Mouse (Mus musculus) lung, postnatal 10 days (tissue): Measurements from ENCODE around the gene Ppm1n.
A peak's percentile ranks its signal among the peaks of the same experiment; 100 is the strongest.
"Not testable (repeated sequence)": the region's sequence is repeated elsewhere in the genome, so short reads cannot be mapped to it uniquely, and the experiment has no call there.

Experiments
- DNase-seq: peaks from one replicate; pipeline ENCODE4 v3.0.0; 2021

The Ppm1n gene

DNA sequence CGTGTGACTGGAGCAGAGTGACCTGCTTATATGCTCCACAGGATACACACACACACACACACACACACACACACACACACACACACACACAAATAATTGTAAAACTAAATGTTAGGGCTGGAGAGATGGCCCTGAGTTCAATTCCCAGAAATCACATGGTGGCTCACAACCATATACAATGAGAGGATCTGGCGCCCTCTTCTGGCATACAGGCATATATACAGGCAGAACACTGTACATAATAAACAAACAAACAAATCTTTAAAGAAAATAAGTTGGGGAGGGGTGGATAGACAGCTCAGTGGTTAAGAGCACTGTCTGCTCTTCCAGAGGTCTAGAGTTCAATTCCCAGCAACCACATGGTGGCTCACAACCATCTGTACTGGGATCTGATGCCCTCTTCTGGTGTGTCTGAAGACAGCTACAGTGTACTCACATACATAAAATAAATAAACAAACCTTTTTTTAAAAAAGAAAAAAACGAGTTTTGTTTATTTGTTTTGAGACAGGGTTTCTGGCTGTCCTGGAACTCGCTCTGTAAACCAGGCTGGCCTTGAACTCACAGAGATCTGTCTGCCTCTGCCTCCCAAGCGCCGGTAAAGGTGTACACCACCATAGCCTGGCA lies 1.9 kb upstream of the Ppm1n start:
- not testable (repeated sequence) for DNase-seq

DNA sequence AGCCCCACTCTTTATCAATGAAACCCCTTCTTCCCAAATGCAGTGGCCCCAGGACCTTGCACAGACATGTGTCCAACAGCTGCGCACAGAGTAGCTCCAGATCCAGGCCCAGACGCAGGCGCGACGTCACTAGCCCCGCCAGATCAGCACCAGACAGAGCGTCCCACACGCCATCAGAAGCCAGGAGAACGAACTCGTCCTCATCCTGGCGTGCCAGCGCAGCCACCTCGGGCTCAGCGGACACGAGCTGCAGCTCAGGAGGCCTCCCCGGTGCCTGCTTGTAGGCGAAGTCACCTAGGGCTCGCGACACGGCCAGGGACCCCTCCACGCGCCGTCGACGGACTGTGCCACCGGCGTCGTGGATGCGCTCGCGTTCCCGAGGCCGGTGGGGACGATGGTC lies 812 bp downstream of the Ppm1n start:
- no peak for DNase-seq

DNA sequence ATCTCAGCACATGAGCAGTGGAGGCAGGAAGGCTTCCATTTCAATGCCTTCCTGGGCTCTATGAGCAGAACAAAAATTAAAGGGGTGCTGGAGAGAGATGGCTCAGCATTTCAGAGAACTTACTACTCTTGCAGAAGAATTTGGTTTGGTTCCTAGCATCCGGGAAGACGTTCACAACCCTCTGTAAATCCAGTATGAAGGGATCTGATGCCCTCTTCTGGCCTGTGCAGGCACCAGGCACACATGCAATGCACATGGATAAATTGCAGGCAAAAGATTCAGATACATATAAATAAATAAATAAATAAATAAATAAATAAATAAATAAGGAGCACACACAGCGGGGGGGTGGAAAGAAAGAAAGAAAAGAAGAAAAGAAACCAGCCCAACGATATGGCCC lies 3.6 kb downstream of the Ppm1n start:
- DNase-seq = no peak

DNA sequence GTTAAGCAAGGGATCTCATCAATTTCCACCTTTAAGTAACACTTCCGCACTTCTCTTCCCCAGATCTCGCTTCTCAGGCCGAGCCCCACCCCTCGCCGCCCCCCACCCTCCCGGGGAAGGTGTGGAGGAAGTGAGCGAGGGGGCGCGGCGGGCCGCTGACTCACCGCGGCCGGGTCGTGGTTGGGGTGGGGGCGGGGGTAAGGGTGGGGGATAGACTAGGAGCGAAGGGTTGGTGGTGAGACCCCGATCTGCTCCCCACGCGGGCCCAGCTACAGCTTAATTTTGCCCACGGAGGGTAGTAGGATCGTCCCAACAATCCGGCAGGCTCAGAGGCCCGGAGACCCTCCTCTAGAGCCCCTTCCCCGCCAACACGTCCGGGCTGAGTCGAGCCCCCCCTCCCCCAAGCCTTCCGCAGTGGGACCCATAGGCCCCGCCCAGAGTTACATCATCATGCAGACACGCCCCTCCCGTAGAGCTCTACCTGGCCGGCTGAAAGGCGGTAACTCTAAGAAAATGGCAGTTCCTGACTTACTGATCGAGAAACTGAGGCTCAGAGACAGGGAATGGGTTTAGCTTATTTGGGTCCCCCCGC lies 7.6 kb downstream of the Ppm1n start:
- DNase-seq = peak; percentile 85

DNA sequence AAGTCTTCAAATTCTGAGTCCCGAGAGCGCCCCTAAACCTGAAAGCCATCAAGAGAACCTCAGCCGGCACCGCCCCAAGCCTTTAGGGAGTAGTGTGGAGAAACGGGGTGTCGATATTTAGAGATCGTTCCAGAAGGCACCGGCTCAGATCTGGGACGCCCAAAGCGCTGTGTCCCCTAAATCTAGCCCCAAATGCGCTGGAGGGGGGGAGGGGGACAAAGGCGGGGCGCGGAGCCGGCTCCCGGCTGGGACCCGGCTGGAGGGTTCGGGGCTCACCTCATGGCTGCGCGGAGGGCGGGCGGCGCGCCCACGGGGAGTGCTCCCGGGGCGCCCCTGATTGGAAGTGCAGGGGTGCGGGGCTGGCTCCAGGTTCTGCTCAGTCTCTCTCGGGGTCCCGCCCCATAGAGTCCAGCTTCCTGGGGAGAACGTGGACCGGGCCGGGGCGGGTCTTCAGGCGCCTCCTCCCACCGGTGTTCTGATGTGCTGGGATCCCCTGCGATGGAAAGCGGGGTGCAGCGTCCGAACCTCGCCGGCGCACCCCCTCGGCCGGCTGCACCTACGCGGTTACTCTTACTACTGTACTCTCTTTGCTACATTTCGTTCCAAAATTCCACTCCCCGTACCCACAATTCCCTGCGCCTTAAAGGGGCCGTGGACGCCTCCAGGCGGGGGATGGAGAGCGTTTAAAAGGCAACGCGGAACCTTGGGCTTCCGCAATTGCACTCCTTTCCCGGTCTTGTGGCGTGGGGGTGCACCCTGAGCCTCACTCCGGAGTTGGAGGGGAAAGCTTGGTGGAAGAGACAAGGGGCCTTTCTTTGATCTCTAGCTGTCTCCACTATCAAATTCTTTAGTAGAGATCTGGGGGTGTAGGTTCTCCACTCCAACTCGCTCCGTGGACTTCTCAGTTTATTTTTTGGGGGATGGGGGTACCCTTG lies 8.4 kb downstream of the Ppm1n start, which contains the start of gene Vasp:
TSS of gene Vasp (minus strand) at position 580 of the 935 bp plus-strand sequence.
- peak; percentile 93 for DNase-seq

DNA sequence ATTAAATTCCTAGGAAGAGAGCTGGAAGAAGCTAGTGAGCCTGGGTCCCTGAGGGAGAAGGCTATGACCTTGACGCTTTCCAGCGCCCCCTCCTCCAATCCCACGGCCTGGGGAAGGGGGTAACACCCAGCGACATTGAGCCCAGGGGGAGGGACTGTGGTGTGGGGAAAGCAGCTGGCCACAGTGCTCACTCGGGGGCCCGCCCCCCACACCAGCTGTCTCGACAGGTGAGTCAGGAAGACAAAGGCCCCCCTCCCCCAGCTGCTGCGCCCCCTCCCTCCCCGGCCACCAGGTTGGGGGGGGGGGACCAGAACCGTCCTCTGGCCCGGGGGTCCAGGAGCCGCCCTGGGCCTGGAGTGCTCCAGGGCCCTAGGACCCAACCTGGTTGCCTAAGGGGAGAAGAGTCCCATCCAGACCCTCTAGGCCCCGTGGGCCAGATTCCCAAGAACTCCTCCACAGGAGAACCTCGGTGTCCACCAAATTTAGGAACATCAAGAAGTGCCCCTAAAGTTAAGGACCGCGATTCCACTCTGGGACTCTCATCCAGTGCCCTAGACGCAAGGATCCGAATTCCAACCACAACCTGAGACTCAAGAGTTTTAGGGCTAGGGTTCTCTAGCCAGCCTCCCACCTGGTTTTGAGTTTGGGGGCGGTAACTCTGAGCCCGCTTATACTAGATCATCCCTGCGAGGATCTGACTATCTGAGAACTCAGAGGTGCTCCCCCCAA lies 9.2 kb downstream of the Ppm1n start:
- DNase-seq = peak; percentile 51

DNA sequence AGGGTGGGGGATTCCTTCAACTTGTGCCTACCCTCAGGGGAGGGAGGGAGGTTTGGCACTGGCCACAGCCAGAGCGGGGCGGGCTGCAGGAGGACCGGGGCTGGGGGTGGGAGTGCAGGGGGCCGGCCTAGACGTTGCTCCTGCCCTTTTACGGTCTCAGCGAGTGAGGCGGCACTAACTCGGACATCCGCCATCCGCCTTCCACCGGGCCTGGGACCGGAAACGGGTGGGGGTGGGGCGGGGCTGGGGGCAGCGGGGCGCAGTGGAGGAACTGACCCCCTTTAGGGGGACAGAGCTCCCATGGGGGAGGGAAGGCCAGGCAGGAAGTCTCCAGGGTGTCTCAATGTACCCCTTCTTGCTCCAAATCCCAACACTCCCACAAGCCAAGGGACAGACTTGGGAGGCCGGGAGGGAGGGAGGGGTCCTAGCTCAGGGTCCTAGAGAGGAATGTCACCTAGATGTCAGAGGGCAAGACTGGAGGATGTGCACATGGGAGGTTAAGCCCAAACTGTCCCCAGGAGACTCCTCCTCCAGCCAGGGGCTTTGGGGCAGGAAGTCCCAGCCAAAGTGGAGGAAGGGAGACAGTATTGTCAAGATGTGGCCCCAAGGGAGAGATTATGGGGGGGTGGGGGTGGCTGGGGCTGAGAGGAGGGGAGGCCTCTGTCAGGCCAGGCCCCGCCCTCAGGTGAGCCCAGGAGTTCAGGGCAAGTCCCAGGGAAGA lies 10.0 kb downstream of the Ppm1n start:
- DNase-seq = peak; percentile 90

DNA sequence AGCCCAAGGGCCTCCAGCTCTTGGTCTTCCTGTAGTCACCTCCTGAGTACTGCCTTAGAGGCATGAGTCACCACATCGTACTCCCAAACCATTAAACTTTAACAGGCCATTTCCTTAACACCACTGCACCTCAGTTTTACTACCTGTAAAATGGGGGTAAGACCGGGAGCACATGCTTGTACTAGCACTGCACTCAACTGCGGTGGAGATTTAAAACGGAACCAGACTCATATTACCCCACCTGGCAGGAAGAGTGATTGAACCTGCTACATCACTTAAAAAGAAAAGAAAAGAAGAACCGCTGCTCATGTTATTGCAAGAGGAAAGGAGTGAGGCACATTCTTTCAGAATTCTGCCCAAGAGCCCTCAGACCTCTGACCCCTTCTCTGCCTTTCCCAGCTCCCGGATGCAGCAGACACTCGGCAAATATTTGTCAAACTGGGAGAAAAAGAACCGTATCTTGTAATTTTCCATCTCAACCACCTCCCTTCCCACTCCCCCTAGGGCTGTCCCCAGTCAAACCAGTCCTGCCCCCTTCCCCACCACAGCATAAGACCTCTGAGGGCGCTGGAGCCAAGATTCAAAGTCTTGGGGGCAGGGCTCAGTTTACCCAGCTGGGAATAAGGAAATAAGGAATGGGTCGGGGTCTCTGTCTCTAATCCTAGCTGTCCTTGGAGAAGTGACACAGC lies 10.7 kb downstream of the Ppm1n start:
- peak; percentile 73 for DNase-seq

DNA sequence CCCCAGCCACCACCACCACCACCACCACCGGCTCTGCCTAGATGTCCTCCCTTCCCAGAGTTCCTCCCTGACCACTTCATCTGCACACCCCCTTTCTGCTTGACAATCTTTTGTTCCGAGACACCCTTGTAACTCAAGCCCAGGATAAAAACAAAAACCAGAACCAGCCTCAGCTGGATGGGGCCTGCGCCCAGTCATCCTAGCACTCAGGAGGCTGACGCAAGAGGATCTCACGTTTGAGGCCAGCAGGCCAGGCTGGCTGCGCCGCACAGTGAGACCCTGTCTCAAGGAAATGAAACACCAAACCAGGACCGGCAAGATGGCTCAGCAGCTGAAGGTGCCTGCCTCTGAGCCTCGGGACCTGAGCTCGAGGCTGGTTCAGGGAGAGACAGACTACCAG lies 12.8 kb downstream of the Ppm1n start:
- DNase-seq = peak; percentile 61

DNA sequence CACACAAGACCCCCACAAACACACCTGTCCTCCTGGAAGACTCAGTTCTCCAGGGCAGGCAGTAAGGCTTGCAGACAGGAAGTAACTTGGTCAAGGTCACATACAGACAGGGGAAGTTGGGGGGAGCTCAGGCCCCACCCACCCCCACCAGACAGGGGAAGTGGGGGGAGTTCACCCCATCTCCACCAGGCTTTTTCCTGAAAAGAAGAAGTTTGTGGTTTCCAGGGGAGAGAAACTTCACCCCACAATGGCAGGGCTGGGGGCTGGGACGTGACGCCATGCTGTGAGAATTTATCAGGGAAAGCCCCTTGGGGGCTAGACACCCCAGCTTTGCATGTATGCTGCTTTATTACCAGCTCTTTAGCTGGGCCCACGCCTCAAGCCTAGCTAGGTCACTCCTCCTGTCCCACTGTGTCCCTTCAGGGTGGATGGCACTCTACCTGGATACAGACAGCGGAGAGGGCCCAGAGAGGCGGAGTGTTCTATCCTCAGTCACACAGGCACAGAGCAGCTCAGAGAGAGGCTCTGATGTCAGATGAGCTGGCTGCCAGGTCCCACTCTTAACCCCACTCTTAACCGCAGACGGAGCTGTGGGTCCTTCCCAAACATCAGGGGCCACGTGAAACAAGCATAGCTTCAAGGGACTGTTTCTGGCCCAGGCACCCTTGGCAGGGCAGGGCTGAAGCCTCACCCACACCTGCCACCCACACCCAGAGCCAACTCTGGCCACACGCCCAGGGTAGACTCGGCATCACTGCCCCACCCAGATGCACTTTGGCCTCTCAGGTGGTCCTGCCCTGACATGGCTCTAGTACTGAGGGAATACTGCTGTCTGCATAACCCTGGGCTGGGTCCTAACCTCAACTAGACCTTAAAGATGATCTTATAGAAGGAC lies 13.7 kb downstream of the Ppm1n start:
- DNase-seq = peak; percentile 48

DNA sequence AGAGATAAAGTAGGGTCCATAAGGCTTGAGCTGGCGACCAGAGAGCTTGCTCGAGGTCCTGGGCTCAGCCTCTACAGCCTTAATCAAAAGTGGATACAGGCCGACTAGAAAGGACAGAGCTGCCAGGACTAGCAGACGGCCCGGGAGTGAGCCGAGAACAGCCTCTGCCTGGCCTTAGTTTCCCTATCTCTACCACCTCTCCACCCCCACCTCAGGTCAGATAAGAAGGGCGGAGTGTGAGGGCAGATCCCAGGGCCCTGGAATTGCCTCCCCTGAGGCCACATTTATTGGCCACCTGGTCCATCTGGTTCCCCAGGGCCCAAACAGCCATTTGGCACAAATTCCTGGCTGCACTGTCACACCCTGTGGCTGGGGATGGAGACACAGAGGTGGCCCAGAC lies 14.7 kb downstream of the Ppm1n start:
- DNase-seq = no peak

DNA sequence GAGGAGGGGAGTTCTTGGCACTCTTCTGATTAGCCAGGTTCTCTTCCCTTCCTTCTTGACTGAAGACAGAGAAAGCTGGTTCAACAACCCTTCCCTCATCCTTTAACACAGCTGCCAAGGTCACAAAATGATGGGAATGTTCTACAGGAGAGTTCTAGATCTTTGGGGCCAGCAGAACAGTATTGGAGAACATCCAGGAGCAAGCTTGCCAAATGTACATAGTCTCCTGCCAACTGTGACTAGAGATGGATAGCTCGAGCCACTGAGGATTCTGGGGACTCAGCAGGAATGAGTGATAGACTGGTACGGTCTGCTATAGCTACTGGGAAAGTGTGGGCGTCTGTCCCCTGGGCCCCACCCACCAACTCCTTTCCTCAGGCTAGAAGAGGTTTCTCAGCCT lies 21.5 kb downstream of the Ppm1n start:
- DNase-seq = no peak

DNA sequence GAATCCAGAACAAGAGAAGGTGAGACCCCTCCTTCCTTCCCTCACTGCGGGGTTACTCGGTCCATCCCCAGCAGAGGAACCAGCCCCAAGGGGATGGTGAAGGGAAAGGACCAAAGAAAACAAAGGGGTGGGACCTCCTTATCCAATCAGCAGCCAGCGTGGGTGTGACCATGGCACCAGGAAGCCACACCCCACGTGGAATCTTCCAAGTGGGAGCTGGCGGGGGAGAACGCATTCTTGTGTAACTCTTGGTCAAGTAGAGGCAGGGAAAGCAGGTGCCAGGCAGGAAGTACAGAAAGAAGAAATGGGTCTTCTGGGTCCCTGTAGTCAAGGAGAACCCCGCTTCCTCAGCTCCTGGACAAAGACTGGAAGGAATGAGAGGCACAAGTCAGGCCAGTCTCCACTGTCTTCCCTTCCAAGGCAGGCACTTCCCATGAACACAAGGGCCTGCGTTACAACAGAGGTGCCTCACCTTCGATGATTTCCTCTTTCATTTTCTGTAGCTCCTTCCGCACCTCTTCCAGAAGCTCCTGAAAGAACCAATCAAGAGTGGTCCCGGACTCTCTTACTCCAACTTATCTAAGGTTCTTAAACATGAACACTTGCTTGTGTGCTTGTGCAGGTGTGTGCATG lies 22.4 kb downstream of the Ppm1n start:
- DNase-seq = peak; percentile 93

DNA sequence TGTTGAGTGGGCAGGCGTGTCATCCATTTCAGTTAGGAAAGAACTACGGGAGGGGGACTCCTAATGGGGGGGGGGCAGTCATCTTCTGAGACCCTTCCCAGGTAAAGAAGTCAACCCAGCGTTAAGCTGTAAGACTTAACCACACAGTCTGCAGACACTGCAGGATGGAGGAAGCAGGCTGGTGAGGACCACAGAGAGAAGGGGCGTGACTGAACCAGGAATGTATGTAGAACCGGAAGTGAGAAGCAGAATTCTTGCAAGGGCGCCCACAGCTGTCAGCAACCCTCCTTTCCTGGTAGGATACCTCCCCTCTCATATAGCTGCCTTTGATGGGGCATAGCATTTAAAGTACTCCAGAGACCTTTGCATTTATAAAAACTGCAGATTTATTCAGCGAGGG lies 23.3 kb downstream of the Ppm1n start:
- DNase-seq = no peak

DNA sequence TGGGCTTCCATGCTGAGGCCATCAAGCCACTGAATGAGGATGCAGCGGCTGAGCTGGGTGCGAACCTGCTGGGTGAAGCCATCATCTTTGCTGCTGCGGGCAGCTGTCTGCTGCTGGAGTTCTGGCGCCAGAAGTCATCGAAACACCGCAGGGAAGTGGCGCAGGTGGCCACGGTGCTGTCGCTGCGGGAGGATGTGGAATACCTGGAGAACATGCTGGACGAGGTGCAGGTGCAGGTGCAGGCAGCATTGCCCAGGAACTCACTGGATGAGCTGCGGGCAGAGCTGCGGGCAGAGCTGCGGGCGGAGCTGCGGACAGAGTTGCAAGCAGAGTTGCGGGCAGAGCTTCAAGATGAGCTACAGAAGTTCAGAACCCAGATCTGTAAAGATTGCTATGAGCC lies 24.5 kb downstream of the Ppm1n start:
- DNase-seq = no peak

DNA sequence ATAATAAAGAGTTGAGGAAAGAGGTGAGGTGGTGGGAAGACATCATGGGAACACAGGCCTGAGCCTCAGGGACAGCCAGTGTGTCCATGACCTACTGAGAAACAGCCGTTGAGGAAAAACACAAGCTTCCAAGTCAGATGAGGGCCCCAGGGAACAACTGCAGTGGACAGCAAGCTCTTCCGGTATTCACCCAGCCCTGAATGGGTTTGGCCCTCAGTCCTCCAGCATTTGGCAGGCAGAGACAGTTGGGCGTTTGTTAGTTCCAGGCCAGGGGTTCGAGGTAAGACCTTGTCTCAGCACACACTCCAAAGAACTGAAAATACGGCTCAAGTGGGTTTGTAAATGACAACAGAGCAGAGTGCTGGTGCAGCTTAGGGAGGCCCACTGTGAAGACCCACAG lies 26.4 kb downstream of the Ppm1n start:
- no peak for DNase-seq

DNA sequence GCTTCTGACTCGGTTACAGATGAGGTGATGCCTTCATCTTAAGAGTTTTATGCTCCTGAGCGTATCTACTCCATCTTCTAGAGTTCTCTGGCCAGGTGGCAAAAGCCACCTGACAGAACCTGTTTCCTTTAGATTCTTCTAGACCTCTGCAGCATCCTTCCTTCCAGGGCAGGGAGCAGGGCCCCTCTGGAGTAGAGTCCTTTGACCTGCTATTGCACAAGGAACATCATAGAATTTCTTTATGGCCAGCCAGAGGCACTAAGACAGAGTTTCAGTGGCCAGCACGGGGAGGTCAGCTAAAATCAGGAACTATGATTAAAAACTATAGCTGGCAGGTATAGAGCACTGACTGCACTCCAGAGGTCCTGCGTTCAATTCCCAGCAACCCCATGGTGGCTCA lies 27.8 kb downstream of the Ppm1n start:
- DNase-seq = no peak

DNA sequence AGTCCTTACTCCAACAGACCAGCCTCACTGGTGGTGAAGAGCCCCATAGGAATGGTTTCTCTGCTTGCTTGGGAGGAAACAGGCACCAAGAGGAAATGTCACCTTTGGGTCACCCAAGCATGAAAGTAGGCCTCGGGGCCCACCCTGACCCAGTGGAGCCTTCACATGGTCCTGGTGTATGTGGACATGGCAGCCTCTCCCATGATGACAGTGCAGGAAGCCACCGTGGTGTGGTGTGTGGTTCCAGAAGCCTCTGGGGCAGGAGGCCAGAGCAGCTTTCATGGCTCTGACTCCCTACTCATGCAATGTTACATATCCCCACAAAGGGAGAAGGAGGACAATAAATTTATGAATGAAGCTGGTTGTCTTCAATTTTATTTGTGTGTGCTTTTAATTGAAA lies 32.4 kb downstream of the Ppm1n start:
- no peak for DNase-seq

DNA sequence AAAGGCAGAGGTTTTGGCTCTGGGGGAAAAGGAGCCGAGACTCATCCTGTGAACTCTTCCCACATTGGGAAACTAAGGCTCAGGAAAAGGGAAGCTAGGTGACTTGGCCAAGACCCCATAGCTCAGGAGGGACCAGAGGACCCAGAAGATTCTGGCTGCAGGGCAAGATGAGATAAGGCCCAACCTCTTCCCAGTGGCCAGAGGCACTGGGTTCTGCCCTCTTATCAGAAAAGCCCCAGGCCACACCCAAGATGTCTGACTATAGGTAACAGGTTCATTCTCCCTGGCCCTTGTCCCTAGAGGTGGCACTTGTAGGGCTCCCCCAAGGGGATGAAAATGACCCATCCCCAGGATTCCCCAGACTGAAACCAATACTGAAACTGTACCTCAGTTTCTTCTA lies 33.0 kb downstream of the Ppm1n start:
- DNase-seq = no peak

DNA sequence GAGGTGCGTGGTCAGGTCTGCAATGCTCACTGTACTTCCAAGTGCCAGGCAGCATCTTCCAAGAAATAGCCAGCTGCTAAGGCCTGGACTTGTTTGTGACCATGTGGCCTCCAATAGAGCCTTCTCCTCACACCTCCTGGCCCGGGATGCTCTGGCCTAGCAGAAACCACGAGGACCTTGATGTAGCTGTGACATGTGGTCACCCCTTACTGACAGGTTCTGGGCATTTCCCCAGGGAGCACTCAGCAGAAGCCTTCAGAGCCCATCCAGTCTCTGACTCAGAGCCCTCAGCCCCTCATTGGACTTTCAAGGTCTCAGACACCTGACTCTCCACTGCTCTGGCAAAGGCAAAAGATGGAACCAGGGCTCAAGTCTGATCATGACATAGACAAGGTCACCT lies 34.8 kb downstream of the Ppm1n start:
- DNase-seq = no peak
